Mouse (Mus musculus): ENCODE measurements around the gene Gpkow.

Gene Gpkow

GRCm38 (mm10) chrX:7696954-7697381 is at the start of gene Gpkow:
Gene Gpkow (plus strand): TSS chrX:7697131.
- DNase-seq, result peak; percentile 77

- DNase-seq, result peak; percentile 82
These were observed 48.1 kb upstream of the Gpkow start for GRCm38 (mm10) chrX:7648671-7649304.

- DNase-seq, result peak; percentile 61
These were observed 39.7 kb upstream of the Gpkow start, which contains the start of gene Prickle3 for GRCm38 (mm10) chrX:7657221-7657639. Gene Prickle3 (plus strand): TSS chrX:7657260.

GRCm38 (mm10) chrX:7658031-7658784 is 38.7 kb upstream of the Gpkow start:
- peak; percentile 54 for DNase-seq

GRCm38 (mm10) chrX:7658785-7659589 is 37.9 kb upstream of the Gpkow start:
- DNase-seq, result no peak

GRCm38 (mm10) chrX:7661086-7661485 is 35.8 kb upstream of the Gpkow start:
- no peak for DNase-seq

- DNase-seq, result no peak
These were observed 34.0 kb upstream of the Gpkow start for GRCm38 (mm10) chrX:7662936-7663335.

GRCm38 (mm10) chrX:7664791-7665190 is 32.1 kb upstream of the Gpkow start:
- DNase-seq, result no peak

- no peak for DNase-seq
These were observed 31.0 kb upstream of the Gpkow start for GRCm38 (mm10) chrX:7665739-7666502.

- peak; percentile 79 for DNase-seq
These were observed 26.5 kb upstream of the Gpkow start for GRCm38 (mm10) chrX:7670390-7670881.

GRCm38 (mm10) chrX:7670921-7671623 is 25.9 kb upstream of the Gpkow start, which contains the start of gene Plp2:
Gene Plp2 (minus strand): TSS chrX:7671390.
- peak; percentile 42 for DNase-seq

- DNase-seq, result no peak
These were observed 24.2 kb upstream of the Gpkow start for GRCm38 (mm10) chrX:7672739-7673138.

- DNase-seq, result no peak
These were observed 23.2 kb upstream of the Gpkow start for GRCm38 (mm10) chrX:7673578-7674281.

GRCm38 (mm10) chrX:7674284-7675000 is 22.5 kb upstream of the Gpkow start:
- no peak for DNase-seq

- DNase-seq, result no peak
These were observed 21.9 kb upstream of the Gpkow start for GRCm38 (mm10) chrX:7675001-7675380.

- DNase-seq, result no peak
These were observed 17.9 kb upstream of the Gpkow start for GRCm38 (mm10) chrX:7678986-7679385.

- peak; percentile 93 for DNase-seq
These were observed 17.4 kb upstream of the Gpkow start for GRCm38 (mm10) chrX:7679405-7680056.

GRCm38 (mm10) chrX:7680057-7680412 is 16.9 kb upstream of the Gpkow start:
- no peak for DNase-seq

- DNase-seq, result no peak
These were observed 16.1 kb upstream of the Gpkow start, which contains the start of gene Magix for GRCm38 (mm10) chrX:7680864-7681263. Gene Magix (minus strand): TSS chrX:7681251.

GRCm38 (mm10) chrX:7688321-7688720 is 8.6 kb upstream of the Gpkow start:
- DNase-seq, result no peak

Data from lung, postnatal 14 days (tissue).